Mouse (Mus musculus) cerebellum, adult 2 months (tissue): ENCODE measurements around the gene Spns2.

Experiments used
- CTCF ChIP-seq: fragments of 200-500 bp; IDR thresholded peaks from 2 replicates; pipeline ENCODE4 v1.5.1; 2011; ENCODE audit warnings: low read depth, mild to moderate bottlenecking, control low read depth, low read length, moderate library complexity, borderline replicate concordance; ENCODE audit not compliant: insufficient read depth
- POLR2A ChIP-seq: fragments of 200-500 bp; IDR thresholded peaks from 2 replicates; pipeline ENCODE4 v1.6.1; 2011; ENCODE audit warnings: low read length, control low read depth, borderline replicate concordance; ENCODE audit not compliant: insufficient read depth

DNA sequence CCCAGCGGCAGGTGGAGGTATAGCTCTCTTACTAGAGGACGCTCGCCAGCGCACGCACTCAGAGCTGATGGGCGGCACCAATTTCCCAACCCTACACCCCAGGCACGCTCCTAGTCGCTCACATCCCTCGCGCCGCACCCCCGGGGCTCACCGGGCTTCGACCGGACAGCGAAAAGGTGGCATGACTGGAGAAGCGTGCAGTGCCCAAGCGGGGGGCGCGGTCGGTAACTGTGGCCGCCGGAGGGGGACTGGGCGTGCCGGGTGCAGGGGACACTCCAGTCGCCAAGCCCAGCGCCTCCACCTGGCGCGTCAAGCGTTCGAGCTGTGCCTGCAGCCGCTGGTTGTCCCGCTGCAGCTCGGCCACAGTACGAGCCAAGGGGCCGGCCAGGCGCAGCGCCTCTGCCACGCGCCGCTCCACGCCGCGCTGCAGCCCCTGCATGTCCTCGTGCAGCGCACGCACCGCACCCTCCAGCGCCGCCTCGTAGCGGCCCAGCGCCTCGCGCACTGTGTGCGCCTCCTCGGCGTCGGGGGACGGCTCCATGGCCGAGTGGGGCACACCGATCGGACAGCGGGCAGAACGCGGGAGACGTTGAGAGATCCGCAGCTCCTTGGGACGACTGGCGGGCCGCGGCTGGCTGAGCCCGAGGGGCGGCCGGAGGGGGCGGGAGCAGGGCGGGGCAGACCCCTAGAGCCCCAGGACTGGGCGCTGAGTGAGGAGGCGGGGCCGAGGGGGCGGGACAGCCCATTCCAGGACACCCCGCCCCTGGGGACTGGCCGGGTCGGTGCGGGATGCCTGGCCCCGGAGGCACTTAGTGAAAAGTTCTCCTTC, 78.4 kb downstream of the Spns2 start, which contains the start of gene Smtnl2:
- no peak for TF ChIP-seq CTCF
- no peak for TF ChIP-seq POLR2A
